Mouse (Mus musculus): Measurements from ENCODE around the gene Zmat5.

DNA sequence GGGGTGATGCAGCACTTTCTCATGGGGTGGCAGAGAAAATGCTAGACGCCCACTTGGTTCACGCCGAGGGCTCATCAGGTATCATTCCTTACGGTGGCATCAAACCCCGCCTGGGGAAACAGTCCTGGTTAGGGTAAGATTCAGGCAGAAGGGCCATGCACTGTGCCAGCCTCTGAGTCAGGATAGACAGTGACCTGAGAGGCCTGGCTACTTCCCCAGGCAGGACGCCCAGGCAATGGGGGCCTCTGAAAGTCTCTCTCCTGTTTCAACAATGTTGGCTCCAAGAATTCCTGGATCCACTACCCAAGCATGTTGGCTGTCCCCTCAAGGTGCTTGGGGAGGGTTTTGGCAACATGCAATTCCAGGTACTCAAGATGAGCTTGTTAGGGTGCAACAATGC lies 65.4 kb downstream of the Zmat5 start:
- no peak for TF ChIP-seq CTCF (IDR thresholded peaks at IDR 0.05; ENCODE audit: insufficient read depth, low read length)
- TF ChIP-seq POLR2A (IDR thresholded peaks at IDR 0.05; ENCODE audit: borderline replicate concordance, extremely low read depth, low read depth, low read length), result no peak
